In the genomic region with DNA sequence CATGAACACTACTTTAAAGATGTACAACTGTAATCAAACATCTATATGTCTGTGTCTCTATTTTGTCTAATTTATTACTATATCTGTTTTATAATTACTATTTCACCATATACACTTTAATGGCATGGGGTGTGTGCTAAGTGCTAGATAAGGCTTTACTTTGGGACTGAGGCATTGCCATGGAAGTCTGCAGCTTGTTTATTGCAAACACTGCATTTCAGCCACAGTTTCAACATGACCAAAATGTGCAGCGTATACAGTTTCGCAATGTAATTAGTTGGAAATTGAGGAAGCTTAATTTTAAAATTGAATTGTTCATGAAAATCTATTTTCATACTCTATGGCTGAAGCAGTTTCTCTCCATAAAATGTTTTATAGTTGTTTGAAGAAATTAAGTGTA, we compare ENCODE assay signal across 28 mouse cellular contexts.
DNase-seq lines count a peak whose midpoint lies in the region; ATAC-seq and TF ChIP-seq lines count a peak whose summit lies in the region.
"Had no signal": no experiment of that assay in that cellular context is flagged by ENCODE, and none has a peak within 500 bp of the region (broad histone marks: within the 10 kb centered on the region; RNA-seq: fewer than 3 reads in every experiment).

No protein-coding gene starts in this region.

- H3K27ac ChIP-seq in lung, embryonic 14.5 days (ENCODE audit: low read depth), result no peak overlapping the region
- H3K27ac ChIP-seq in macrophage, result peak overlapping the region; percentile 75
- H3K27ac ChIP-seq: embryonic facial prominence, embryonic 10.5 days; embryonic facial prominence, embryonic 13.5 days; forebrain, embryonic 10.5 days; forebrain, embryonic 13.5 days; gastrocnemius, adult 2 months; heart, embryonic 10.5 days; heart, embryonic 13.5 days; hindbrain, embryonic 12.5 days; hindbrain, embryonic 15.5 days had no signal

- no peak for ATAC-seq in lung, embryonic 14.5 days (ENCODE audit: insufficient read depth)
- ATAC-seq: CD4-positive, CD25-positive, alpha-beta regulatory T cell, adult 4 months; forebrain, embryonic 13.5 days; forebrain, embryonic 16.5 days had no signal

- no peaks in the 10 kb centered on the region for H3K4me1 ChIP-seq in lung, embryonic 14.5 days (ENCODE audit: insufficient read depth)
- no peaks in the 10 kb centered on the region for H3K4me1 ChIP-seq in lung, adult 2 months (ENCODE audit: control insufficient read depth, insufficient read depth, low read length)
- H3K4me1 ChIP-seq: embryonic facial prominence, embryonic 10.5 days; embryonic facial prominence, embryonic 13.5 days; forebrain, embryonic 10.5 days; forebrain, embryonic 13.5 days; heart, embryonic 10.5 days; heart, embryonic 13.5 days; hindbrain, embryonic 12.5 days; hindbrain, embryonic 15.5 days had no signal

- no peak for TF ChIP-seq POLR2A in lung, adult 2 months (IDR thresholded peaks at IDR 0.05; ENCODE audit: borderline replicate concordance, extremely low read depth, low read depth, low read length)

- no peaks in the 10 kb centered on the region for H3K36me3 ChIP-seq in lung, embryonic 14.5 days (ENCODE audit: insufficient read depth)
- no peaks in the 10 kb centered on the region for H3K36me3 ChIP-seq in macrophage (ENCODE audit: inconsistent target)
- H3K36me3 ChIP-seq: embryonic facial prominence, embryonic 10.5 days; embryonic facial prominence, embryonic 13.5 days; forebrain, embryonic 10.5 days; heart, embryonic 10.5 days; heart, embryonic 13.5 days; hindbrain, embryonic 12.5 days had no signal

- WGBS in lung, embryonic 14.5 days, result 93% methylated on average over 2 of the region's 2 CpGs
- 72% methylated on average over 2 of the region's 2 CpGs for WGBS in lung, adult 2 months
- 26% methylated on average over 2 of the region's 2 CpGs for WGBS in macrophage (ENCODE audit: missing documents)

- no peaks in the 10 kb centered on the region for H3K79me2 ChIP-seq in macrophage (ENCODE audit: inconsistent target)

- peak; percentile 6 for DNase-seq in lung, embryonic 14.5 days
- DNase-seq in lung, adult 2 months, result no peak
- DNase-seq in lung, postnatal 36 days, result peak; percentile 33
- DNase-seq in lung, postnatal 4 days, result no peak
- DNase-seq in skeletal muscle tissue, adult 2 months (ENCODE audit: low read depth, low spot score), result peak; percentile 10
- DNase-seq in right cerebral cortex, postnatal 10 days (ENCODE audit: low spot score in 2 of 2), result no peak
- DNase-seq in kidney, postnatal 4 days, result no peak
- DNase-seq: adrenal gland, adult 2 months; adrenal gland, postnatal 14 days; cerebellum, adult 11 months; cerebellum, adult 2 months; cerebellum, adult 9-11 months; cerebellum, postnatal 25 days; embryo, embryonic 11 days; gastrocnemius, adult 2 months; gastrocnemius, postnatal 14 days had no signal

- H3K9me3 ChIP-seq in lung, embryonic 14.5 days (ENCODE audit: low read depth, low read length), result no peaks in the 10 kb centered on the region
- H3K9me3 ChIP-seq: embryonic facial prominence, embryonic 10.5 days; embryonic facial prominence, embryonic 13.5 days; forebrain, embryonic 10.5 days; forebrain, embryonic 13.5 days; heart, embryonic 10.5 days; heart, embryonic 13.5 days; hindbrain, embryonic 12.5 days; hindbrain, embryonic 15.5 days had no signal

- no peak overlapping the region for H3K9ac ChIP-seq in lung, embryonic 14.5 days
- H3K9ac ChIP-seq: embryonic facial prominence, embryonic 13.5 days; forebrain, embryonic 13.5 days; heart, embryonic 13.5 days; hindbrain, embryonic 12.5 days; hindbrain, embryonic 15.5 days had no signal

- no peaks in the 10 kb centered on the region for H3K27me3 ChIP-seq in lung, embryonic 14.5 days (ENCODE audit: insufficient read depth, low read length)
- H3K27me3 ChIP-seq: embryonic facial prominence, embryonic 13.5 days; forebrain, embryonic 13.5 days; heart, embryonic 13.5 days; hindbrain, embryonic 12.5 days; hindbrain, embryonic 15.5 days had no signal

- no peak for TF ChIP-seq CTCF in lung, embryonic 14.5 days (IDR thresholded peaks at IDR 0.05; ENCODE audit: low read depth)
- no peak for TF ChIP-seq CTCF in lung, adult 2 months (IDR thresholded peaks at IDR 0.05; ENCODE audit: insufficient read depth, low read length)

- H3K4me3 ChIP-seq in lung, embryonic 14.5 days (ENCODE audit: low read depth, low read length), result no peak overlapping the region
- H3K4me3 ChIP-seq in lung, adult 2 months (replicated peaks; ENCODE audit: extremely low read depth, low read depth, low read length), result no peak overlapping the region
- no peak overlapping the region for H3K4me3 ChIP-seq in macrophage (ENCODE audit: inconsistent target)
- H3K4me3 ChIP-seq: embryonic facial prominence, embryonic 10.5 days; embryonic facial prominence, embryonic 13.5 days; erythroblast, embryonic 14.5 days; forebrain, embryonic 10.5 days; forebrain, embryonic 13.5 days; gastrocnemius, adult 2 months; heart, embryonic 10.5 days; heart, embryonic 13.5 days; hindbrain, embryonic 12.5 days; hindbrain, embryonic 15.5 days had no signal

- H3K4me2 ChIP-seq in lung, embryonic 14.5 days, result no peak overlapping the region
- H3K4me2 ChIP-seq: embryonic facial prominence, embryonic 13.5 days; forebrain, embryonic 13.5 days; heart, embryonic 13.5 days; hindbrain, embryonic 12.5 days; hindbrain, embryonic 15.5 days had no signal

Comparison
In these comparisons a context has a peak if more than half of its experiments do, and no peak if none do; other contexts are left out.
1. DNase-seq: peak in lung, embryonic 14.5 days (single experiment), lung, postnatal 36 days (single experiment) and skeletal muscle tissue, adult 2 months (single experiment); none in lung, adult 2 months (single experiment), lung, postnatal 4 days (0 of 2), right cerebral cortex, postnatal 10 days (0 of 2) and kidney, postnatal 4 days (0 of 2).